Mouse (Mus musculus) intestine, embryonic 15.5 days (tissue): ENCODE data around the gene Abhd14a. TPM values are rescaled to one million over a fixed set of nuclear protein-coding genes. Genes with fewer than 3 reads are reported as not detected.

Experiments used
- ATAC-seq: fragments of 200-750 bp; cut with Nextera tagmentation; 2 replicates; pipeline ENCODE4 v1.8.0; 2017; ENCODE audit warnings: moderate TSS enrichment, moderate library complexity
- H3K27ac ChIP-seq: fragments of 300-500 bp; sonication (generic); 2 replicates; pipeline ENCODE4 v1.5.1; 2015; ENCODE audit warnings: mild to moderate bottlenecking, inconsistent platforms
- H3K27me3 ChIP-seq: fragments of 300-500 bp; sonication (generic); replicated peaks from 2 replicates; pipeline ENCODE4 v1.6.1; 2015; ENCODE audit warnings: inconsistent platforms
- H3K36me3 ChIP-seq: fragments of 300-500 bp; sonication (generic); 2 replicates; pipeline ENCODE4 v1.6.1; 2015; ENCODE audit warnings: inconsistent platforms
- H3K4me1 ChIP-seq: fragments of 300-500 bp; sonication (generic); replicated peaks from 2 replicates; pipeline ENCODE4 v1.6.1; 2015; ENCODE audit warnings: inconsistent platforms
- H3K4me2 ChIP-seq: fragments of 300-500 bp; sonication (generic); replicated peaks from 2 replicates; pipeline ENCODE4 v1.6.1; 2015; ENCODE audit warnings: mild to moderate bottlenecking, inconsistent platforms
- H3K4me3 ChIP-seq: fragments of 300-500 bp; sonication (generic); replicated peaks from 2 replicates; pipeline ENCODE4 v1.5.1; 2015; ENCODE audit warnings: inconsistent platforms
- H3K9ac ChIP-seq: fragments of 300-500 bp; sonication (generic); 2 replicates; pipeline ENCODE4 v1.6.1; 2015; ENCODE audit warnings: inconsistent platforms
- H3K9me3 ChIP-seq: fragments of 300-500 bp; sonication (generic); 2 replicates; pipeline ENCODE4 v1.6.1; 2016; ENCODE audit warnings: inconsistent platforms
- WGBS: fragments of 180-500 bp; shearing (Covaris S2); methylation state at CpG from one replicate; pipeline ENCODE4 v1.1.7; 2015; 5-methylcytosine and 5-hydroxymethylcytosine counted together
- polyA plus RNA-seq: library from polyadenylated mRNA; unstranded; fragments of >200 nt; fragmentation: Nextera tagmentation; extraction: Ambion mirVana; gene quantifications from 2 replicates; pipeline ENCODE4 v1.2.1, GENCODE M21; 2015

Abhd14a gene
- polyA plus RNA-seq, 1 experiment from 2014 or later: 49.1 TPM

- Histone ChIP-seq H3K4me2 (no peak overlapping the region), H3K27me3 (no peaks in the 10 kb centered on the region; the same call in 1 of the 2 replicates), H3K27ac (no peak overlapping the region), H3K4me1 (peaks cover 17% of the 10 kb centered on the region), H3K4me3 (no peak overlapping the region), H3K9ac (no peak overlapping the region), H3K9me3 (no peaks in the 10 kb centered on the region), H3K36me3 (no peaks in the 10 kb centered on the region)
- no peak for ATAC-seq
- 90% methylated on average over 6 of the region's 6 CpGs for WGBS
Measured at GRCm38 (mm10) chr9:106416826-106417225, 30.7 kb downstream of the Abhd14a start.

- no peak for ATAC-seq
- Histone ChIP-seq H3K4me2 (no peak overlapping the region), H3K9ac (no peak overlapping the region), H3K36me3 (no peaks in the 10 kb centered on the region), H3K27ac (no peak overlapping the region), H3K4me3 (no peak overlapping the region), H3K9me3 (no peaks in the 10 kb centered on the region), H3K27me3 (no peaks in the 10 kb centered on the region; the same call in 1 of the 2 replicates), H3K4me1 (peaks cover 7% of the 10 kb centered on the region)
- 84% methylated on average over 5 of the region's 5 CpGs for WGBS
Measured at GRCm38 (mm10) chr9:106413606-106414005, 33.9 kb downstream of the Abhd14a start.

- Histone ChIP-seq H3K27ac (no peak overlapping the region), H3K9me3 (no peaks in the 10 kb centered on the region), H3K4me1 (no peaks in the 10 kb centered on the region; the same call in 1 of the 2 replicates), H3K4me3 (no peak overlapping the region), H3K36me3 (no peaks in the 10 kb centered on the region), H3K27me3 (no peaks in the 10 kb centered on the region), H3K9ac (no peak overlapping the region), H3K4me2 (no peak overlapping the region)
- WGBS: 70% methylated on average over 3 of the region's 3 CpGs
- no peak for ATAC-seq
Measured at GRCm38 (mm10) chr9:106412210-106412609, 35.3 kb downstream of the Abhd14a start.

GRCm38 (mm10) chr9:106411729-106412128 is 35.7 kb downstream of the Abhd14a start:
- no peaks in the 10 kb centered on the region for H3K27me3 ChIP-seq
- H3K9me3 ChIP-seq: no peaks in the 10 kb centered on the region
- no peak overlapping the region for H3K4me2 ChIP-seq
- H3K4me1 ChIP-seq: no peaks in the 10 kb centered on the region; the same call in 1 of the 2 replicates
- H3K4me3 ChIP-seq: no peak overlapping the region
- WGBS: 63% methylated on average over 6 of the region's 6 CpGs
- no peak for ATAC-seq
- H3K36me3 ChIP-seq: no peaks in the 10 kb centered on the region
- H3K9ac ChIP-seq: no peak overlapping the region
- H3K27ac ChIP-seq: no peak overlapping the region

- Histone ChIP-seq H3K4me1 (peaks cover 3% of the 10 kb centered on the region; the same call in 1 of the 2 replicates), H3K27ac (no peak overlapping the region), H3K9me3 (no peaks in the 10 kb centered on the region), H3K9ac (no peak overlapping the region), H3K27me3 (no peaks in the 10 kb centered on the region), H3K36me3 (no peaks in the 10 kb centered on the region), H3K4me3 (no peak overlapping the region), H3K4me2 (no peak overlapping the region)
- 58% methylated on average over 9 of the region's 9 CpGs for WGBS
- ATAC-seq: no peak
Measured at GRCm38 (mm10) chr9:106411091-106411594, 36.3 kb downstream of the Abhd14a start.

- H3K4me2 ChIP-seq: no peak overlapping the region
- no peak overlapping the region for H3K9ac ChIP-seq
- no peak for ATAC-seq
- no peaks in the 10 kb centered on the region for H3K27me3 ChIP-seq
- peaks cover 3% of the 10 kb centered on the region; the same call in 1 of the 2 replicates for H3K4me1 ChIP-seq
- H3K27ac ChIP-seq: no peak overlapping the region
- 86% methylated on average over 2 of the region's 2 CpGs for WGBS
- no peaks in the 10 kb centered on the region for H3K36me3 ChIP-seq
- no peak overlapping the region for H3K4me3 ChIP-seq
- no peaks in the 10 kb centered on the region for H3K9me3 ChIP-seq
Measured at GRCm38 (mm10) chr9:106410086-106410650, 37.3 kb downstream of the Abhd14a start.

- Histone ChIP-seq H3K27ac (no peak overlapping the region), H3K4me1 (peaks cover 4% of the 10 kb centered on the region; the same call in 1 of the 2 replicates), H3K4me3 (no peak overlapping the region), H3K27me3 (no peaks in the 10 kb centered on the region), H3K9me3 (no peaks in the 10 kb centered on the region), H3K9ac (no peak overlapping the region), H3K4me2 (no peak overlapping the region), H3K36me3 (no peaks in the 10 kb centered on the region)
- no peak for ATAC-seq
- 98% methylated on average over 4 of the region's 4 CpGs for WGBS
Measured at GRCm38 (mm10) chr9:106409096-106409495, 38.4 kb downstream of the Abhd14a start.

GRCm38 (mm10) chr9:106406443-106407078 is 40.9 kb downstream of the Abhd14a start:
- no peak overlapping the region for H3K4me3 ChIP-seq
- H3K27me3 ChIP-seq: no peaks in the 10 kb centered on the region
- no peak overlapping the region for H3K4me2 ChIP-seq
- H3K9ac ChIP-seq: no peak overlapping the region
- H3K4me1 ChIP-seq: peaks cover 4% of the 10 kb centered on the region; the same call in 1 of the 2 replicates
- ATAC-seq: no peak; the same call in 1 of the 2 replicates
- H3K27ac ChIP-seq: no peak overlapping the region
- H3K36me3 ChIP-seq: no peaks in the 10 kb centered on the region
- H3K9me3 ChIP-seq: no peaks in the 10 kb centered on the region
- 49% methylated on average over 8 of the region's 8 CpGs for WGBS

- Histone ChIP-seq H3K36me3 (no peaks in the 10 kb centered on the region), H3K9me3 (no peaks in the 10 kb centered on the region), H3K4me2 (no peak overlapping the region), H3K4me1 (0 out of 2 replicates have a peak, but pooled peaks cover 4% of the 10 kb centered on the region), H3K4me3 (no peak overlapping the region), H3K27me3 (no peaks in the 10 kb centered on the region), H3K27ac (no peak overlapping the region), H3K9ac (no peak overlapping the region)
- WGBS: 37% methylated on average over 6 of the region's 6 CpGs
- no peak for ATAC-seq
Measured at GRCm38 (mm10) chr9:106405275-106405674, 42.2 kb downstream of the Abhd14a start.

GRCm38 (mm10) chr9:106402607-106403375 is 44.7 kb downstream of the Abhd14a start:
- Histone ChIP-seq H3K4me2 (no peak overlapping the region), H3K27me3 (no peaks in the 10 kb centered on the region), H3K4me3 (no peak overlapping the region), H3K9me3 (no peaks in the 10 kb centered on the region), H3K9ac (no peak overlapping the region), H3K4me1 (0 out of 2 replicates have a peak, but pooled peaks cover 11% of the 10 kb centered on the region), H3K36me3 (no peaks in the 10 kb centered on the region), H3K27ac (no peak overlapping the region)
- WGBS: 75% methylated on average over 16 of the region's 16 CpGs
- ATAC-seq: no peak

GRCm38 (mm10) chr9:106402149-106402548 is 45.3 kb downstream of the Abhd14a start:
- Histone ChIP-seq H3K27me3 (no peaks in the 10 kb centered on the region), H3K27ac (no peak overlapping the region), H3K4me2 (no peak overlapping the region), H3K36me3 (no peaks in the 10 kb centered on the region), H3K4me3 (no peak overlapping the region), H3K4me1 (0 out of 2 replicates have a peak, but pooled peaks cover 12% of the 10 kb centered on the region), H3K9ac (no peak overlapping the region), H3K9me3 (no peaks in the 10 kb centered on the region)
- ATAC-seq: no peak
- 75% methylated on average over 5 of the region's 5 CpGs for WGBS

- ATAC-seq: no peak
- WGBS: 80% methylated on average over 3 of the region's 3 CpGs
Measured at GRCm38 (mm10) chr9:106399808-106400207, 47.7 kb downstream of the Abhd14a start.

More at GRCm38 (mm10) chr9:106399808-106400207, 47.7 kb downstream of the Abhd14a start:
- H3K4me3 ChIP-seq: no peak overlapping the region
- H3K4me2 ChIP-seq: no peak overlapping the region
- no peaks in the 10 kb centered on the region for H3K27me3 ChIP-seq
- H3K9ac ChIP-seq: no peak overlapping the region
- no peaks in the 10 kb centered on the region for H3K36me3 ChIP-seq
- no peaks in the 10 kb centered on the region for H3K9me3 ChIP-seq
- peaks cover 10% of the 10 kb centered on the region; the same call in 1 of the 2 replicates for H3K4me1 ChIP-seq
- no peak overlapping the region for H3K27ac ChIP-seq
